Mouse (Mus musculus) midbrain, embryonic 16.5 days (tissue): ENCODE data around the gene Gtf2a1. TPM values are rescaled to one million over a fixed set of nuclear protein-coding genes. Genes with fewer than 3 reads are reported as not detected.
"Not testable (repeated sequence)": the region's sequence is repeated elsewhere in the genome, so short reads cannot be mapped to it uniquely, and the experiment has no call there.

Experiments used
- ATAC-seq: fragments of 200-750 bp; cut with Nextera tagmentation; 2 replicates; pipeline ENCODE4 v1.8.0; 2017; ENCODE audit warnings: moderate TSS enrichment
- H3K27ac ChIP-seq: fragments of 300-500 bp; sonication (generic); 2 replicates; pipeline ENCODE4 v1.5.1; 2014; ENCODE audit warnings: mild to moderate bottlenecking, low read length, mixed read lengths
- H3K27me3 ChIP-seq: fragments of 300-500 bp; sonication (generic); 2 replicates; pipeline ENCODE4 v1.6.1; 2014; ENCODE audit warnings: low read depth, low read length, mixed read lengths; ENCODE audit not compliant: control insufficient read depth, insufficient read depth
- H3K36me3 ChIP-seq: fragments of 300-500 bp; sonication (generic); 2 replicates; pipeline ENCODE4 v1.6.1; 2014; ENCODE audit warnings: mild to moderate bottlenecking, low read length, moderate library complexity, mixed read lengths; ENCODE audit not compliant: control insufficient read depth, insufficient read depth
- H3K4me1 ChIP-seq: fragments of 300-500 bp; sonication (generic); 2 replicates; pipeline ENCODE4 v1.6.1; 2014; ENCODE audit warnings: mild to moderate bottlenecking, low read length, mixed read lengths; ENCODE audit not compliant: control insufficient read depth, insufficient read depth
- H3K4me2 ChIP-seq: fragments of 300-500 bp; sonication (generic); 2 replicates; pipeline ENCODE4 v1.6.1; 2014; ENCODE audit warnings: mild to moderate bottlenecking, low read length, mixed read lengths
- H3K4me3 ChIP-seq: fragments of 300-500 bp; sonication (generic); 2 replicates; pipeline ENCODE4 v1.5.1; 2014; ENCODE audit warnings: low read depth, mild to moderate bottlenecking, low read length, moderate library complexity, mixed read lengths
- H3K9ac ChIP-seq: fragments of 300-500 bp; sonication (generic); 2 replicates; pipeline ENCODE4 v1.6.1; 2014; ENCODE audit warnings: low read depth, low read length, mixed read lengths
- H3K9me3 ChIP-seq: fragments of 300-500 bp; sonication (generic); replicated peaks from 2 replicates; pipeline ENCODE4 v1.6.1; 2014; ENCODE audit warnings: mild to moderate bottlenecking, low read length, mixed read lengths; ENCODE audit not compliant: control insufficient read depth, poor library complexity, severe bottlenecking
- WGBS: fragments of 180-500 bp; shearing (Covaris S2); extraction: QIAGEN DNeasy Blood & Tissue Kit; methylation state at CpG from one replicate; pipeline ENCODE4 v1.1.7; 2014; 5-methylcytosine and 5-hydroxymethylcytosine counted together
- polyA plus RNA-seq: library from polyadenylated mRNA; unstranded; fragments of >200 nt; fragmentation: Nextera tagmentation; extraction: Ambion mirVana; gene quantifications from 2 replicates; pipeline ENCODE4 v1.2.1, GENCODE M21; 2015

Gene Gtf2a1
- polyA plus RNA-seq, 1 experiment from 2014 or later = 68.0 TPM

DNA sequence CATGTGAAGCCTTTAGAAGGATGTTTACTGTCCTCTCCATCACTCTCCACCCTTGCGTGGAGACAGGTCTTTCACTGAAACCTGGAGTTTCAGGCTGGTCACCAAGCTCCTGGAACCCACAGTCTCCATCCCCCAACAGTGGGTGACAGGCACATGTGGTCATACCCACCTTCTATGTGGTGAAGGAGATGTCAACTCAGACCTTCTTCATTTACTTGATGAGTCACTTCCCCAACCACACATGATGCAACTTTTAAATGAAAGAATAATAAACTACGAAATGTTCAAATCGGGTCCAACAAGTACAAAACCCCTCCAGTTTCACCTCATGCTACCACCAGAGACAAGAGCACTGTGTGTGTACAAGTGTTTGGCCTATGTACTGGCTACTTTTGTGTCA lies 5.1 kb downstream of the Gtf2a1 start:
- no peak overlapping the region for H3K27ac ChIP-seq
- no peak for ATAC-seq
- peaks cover 27% of the 10 kb centered on the region for H3K4me1 ChIP-seq
- no peak overlapping the region for H3K4me3 ChIP-seq
- no peak overlapping the region for H3K4me2 ChIP-seq
- H3K27me3 ChIP-seq = no peaks in the 10 kb centered on the region
- H3K36me3 ChIP-seq = no peaks in the 10 kb centered on the region
- H3K9me3 ChIP-seq = no peaks in the 10 kb centered on the region
- WGBS = over 99% methylated on average over 3 of the region's 3 CpGs
- no peak overlapping the region for H3K9ac ChIP-seq

DNA sequence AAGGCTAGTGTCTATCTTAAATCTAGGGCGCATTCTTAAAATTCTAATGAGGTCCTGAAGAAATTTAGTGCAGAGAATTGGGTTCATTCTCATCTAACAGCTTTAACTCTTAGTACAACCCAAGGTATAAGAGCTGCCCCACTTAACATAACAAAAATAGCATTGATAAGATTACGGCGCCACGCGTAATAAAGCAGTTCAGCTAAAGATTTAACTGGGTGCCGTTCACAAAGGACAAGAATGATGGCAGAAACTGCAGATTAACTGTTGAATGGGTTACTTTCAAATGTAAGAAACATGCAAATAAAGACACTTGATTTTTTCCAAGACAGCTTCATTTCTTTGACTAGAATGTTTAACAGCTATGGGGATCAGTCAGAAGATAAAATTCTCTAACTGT lies 6.9 kb downstream of the Gtf2a1 start:
- 25% methylated on average over 6 of the region's 6 CpGs for WGBS

DNA sequence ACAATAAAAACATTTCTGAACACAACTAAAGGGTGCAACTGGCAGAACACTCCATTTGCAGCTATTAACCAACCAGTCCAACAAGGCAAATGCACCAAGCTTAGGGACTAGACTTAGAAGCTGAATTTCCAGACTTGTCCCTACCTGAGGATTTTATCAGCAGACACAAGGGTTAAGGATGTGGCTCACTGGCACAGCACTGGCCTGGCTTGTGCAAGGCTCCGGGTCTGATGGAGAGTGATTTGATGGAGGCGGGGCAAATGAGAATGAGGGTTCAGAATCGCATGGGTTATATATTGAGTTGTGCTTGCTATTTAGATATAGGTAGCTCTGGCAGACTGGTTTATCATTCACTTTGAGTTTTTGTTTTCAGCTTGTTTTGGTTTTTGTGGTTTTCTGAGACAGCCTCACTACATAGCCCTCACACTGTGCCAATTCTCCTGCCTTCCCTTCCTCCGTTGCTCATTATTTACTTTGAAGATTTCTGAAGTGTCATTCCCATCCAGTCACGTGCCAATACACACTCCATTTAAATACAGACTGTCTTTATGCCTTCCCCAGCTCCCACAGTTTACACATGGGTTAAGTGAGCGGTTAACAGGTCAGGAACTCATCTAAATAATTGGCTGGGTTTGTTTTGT lies 7.8 kb downstream of the Gtf2a1 start:
- Histone ChIP-seq H3K4me1 (peaks cover 27% of the 10 kb centered on the region), H3K27ac (no peak overlapping the region), H3K27me3 (no peaks in the 10 kb centered on the region), H3K4me2 (no peak overlapping the region), H3K4me3 (no peak overlapping the region), H3K9ac (no peak overlapping the region), H3K36me3 (no peaks in the 10 kb centered on the region), H3K9me3 (no peaks in the 10 kb centered on the region)
- ATAC-seq = 0 out of 2 replicates have a peak, but pooled peaks have one; percentile 39
- 51% methylated on average over 6 of the region's 6 CpGs for WGBS

More for the DNA sequence above, 6.9 kb downstream of the Gtf2a1 start:
- peak overlapping the region; percentile 13 for H3K4me2 ChIP-seq
- H3K9ac ChIP-seq = no peak overlapping the region
- no peak overlapping the region for H3K4me3 ChIP-seq
- ATAC-seq = no peak
- no peaks in the 10 kb centered on the region for H3K36me3 ChIP-seq
- no peaks in the 10 kb centered on the region for H3K27me3 ChIP-seq
- no peaks in the 10 kb centered on the region for H3K9me3 ChIP-seq
- no peak overlapping the region for H3K27ac ChIP-seq
- H3K4me1 ChIP-seq = peaks cover 27% of the 10 kb centered on the region

- Histone ChIP-seq H3K4me1 (peaks cover 19% of the 10 kb centered on the region), H3K27ac (no peak overlapping the region), H3K9me3 (no peaks in the 10 kb centered on the region), H3K36me3 (no peaks in the 10 kb centered on the region), H3K4me2 (no peak overlapping the region), H3K27me3 (no peaks in the 10 kb centered on the region), H3K4me3 (no peak overlapping the region), H3K9ac (no peak overlapping the region)
- 98% methylated on average over 6 of the region's 6 CpGs for WGBS
- no peak for ATAC-seq
Observed at GRCm38 (mm10) chr12:91581204-91582070, 8.8 kb downstream of the Gtf2a1 start.

DNA sequence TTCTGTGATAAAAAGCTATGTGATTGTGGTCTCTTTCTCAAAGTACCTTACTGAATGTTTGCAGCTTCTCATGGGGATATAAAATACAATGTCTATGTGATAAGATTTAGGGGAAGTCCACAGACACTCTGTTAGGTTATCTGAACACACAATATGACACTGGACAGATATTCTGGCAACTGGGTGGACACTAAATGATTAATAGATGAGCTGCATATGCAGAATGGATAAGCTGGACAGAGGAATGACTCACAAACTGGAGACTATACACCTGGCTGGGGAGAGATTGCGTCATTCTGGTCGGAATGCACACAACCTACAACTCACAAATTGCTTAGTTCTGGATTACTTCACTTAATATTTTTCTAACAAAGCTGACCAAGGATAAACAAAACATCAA lies 10.6 kb downstream of the Gtf2a1 start:
- Histone ChIP-seq H3K27me3 (no peaks in the 10 kb centered on the region), H3K27ac (no peak overlapping the region), H3K9me3 (no peaks in the 10 kb centered on the region), H3K9ac (no peak overlapping the region), H3K4me3 (no peak overlapping the region), H3K4me1 (peaks cover 19% of the 10 kb centered on the region), H3K36me3 (peaks cover 7% of the 10 kb centered on the region), H3K4me2 (no peak overlapping the region)
- 97% methylated on average over 2 of the region's 2 CpGs for WGBS
- no peak for ATAC-seq

- Histone ChIP-seq H3K27me3 (no peaks in the 10 kb centered on the region), H3K4me3 (no peak overlapping the region), H3K4me2 (no peak overlapping the region), H3K4me1 (no peaks in the 10 kb centered on the region), H3K9me3 (no peaks in the 10 kb centered on the region), H3K36me3 (peaks cover 29% of the 10 kb centered on the region), H3K9ac (no peak overlapping the region), H3K27ac (no peak overlapping the region)
- no peak for ATAC-seq
- 94% methylated on average over 2 of the region's 2 CpGs for WGBS
Observed at GRCm38 (mm10) chr12:91571708-91572107, 18.6 kb downstream of the Gtf2a1 start.

DNA sequence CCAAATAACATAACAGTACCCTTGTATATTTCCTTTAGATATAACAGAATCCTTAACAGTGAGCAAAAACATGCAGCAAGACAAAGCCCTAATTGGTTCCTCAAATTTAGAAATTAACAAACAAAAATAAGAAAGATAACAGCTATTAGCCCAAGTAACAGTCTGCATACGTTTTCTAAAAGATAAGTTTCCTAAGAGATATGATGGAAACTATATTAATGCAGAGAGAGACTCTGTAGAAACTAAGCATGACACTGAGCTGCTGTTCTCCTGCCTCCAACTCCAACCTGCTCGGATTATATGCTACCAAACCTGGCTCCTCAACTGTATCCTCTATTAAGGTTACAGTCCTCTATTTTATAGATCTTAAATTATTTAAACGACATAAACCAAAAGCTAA lies 21.0 kb downstream of the Gtf2a1 start:
- Histone ChIP-seq H3K9me3 (no peaks in the 10 kb centered on the region), H3K36me3 (peaks cover 26% of the 10 kb centered on the region), H3K9ac (no peak overlapping the region), H3K27me3 (no peaks in the 10 kb centered on the region), H3K4me3 (no peak overlapping the region), H3K27ac (no peak overlapping the region), H3K4me2 (no peak overlapping the region), H3K4me1 (no peaks in the 10 kb centered on the region)
- ATAC-seq = no peak
- 92% methylated on average over 3 of the region's 3 CpGs for WGBS

DNA sequence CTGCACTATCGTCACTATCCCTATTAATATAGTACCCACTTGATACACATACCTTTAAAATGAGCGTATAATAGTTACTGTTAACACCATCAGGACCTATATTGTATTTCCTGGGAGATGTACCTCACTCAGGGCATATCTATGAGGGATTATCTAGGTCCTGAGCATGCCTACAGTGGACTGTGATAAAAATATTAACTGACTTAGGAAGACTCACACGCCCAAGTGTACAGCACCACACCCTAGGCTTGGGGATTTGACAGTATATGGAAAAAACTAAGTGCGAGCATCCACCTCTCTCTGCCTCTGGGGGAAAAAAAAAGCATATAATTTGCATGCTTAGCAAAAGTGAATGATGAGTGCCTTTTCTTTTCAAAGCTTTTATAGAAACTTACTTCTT lies 23.1 kb downstream of the Gtf2a1 start:
- no peak overlapping the region for H3K4me2 ChIP-seq
- no peaks in the 10 kb centered on the region for H3K9me3 ChIP-seq
- WGBS = 96% methylated on average over 4 of the region's 4 CpGs
- peaks cover 23% of the 10 kb centered on the region for H3K36me3 ChIP-seq
- H3K4me1 ChIP-seq = no peaks in the 10 kb centered on the region
- no peak for ATAC-seq
- no peak overlapping the region for H3K4me3 ChIP-seq
- no peaks in the 10 kb centered on the region for H3K27me3 ChIP-seq
- H3K27ac ChIP-seq = no peak overlapping the region
- H3K9ac ChIP-seq = no peak overlapping the region

GRCm38 (mm10) chr12:91558152-91558551 lies 32.1 kb downstream of the Gtf2a1 start:
- not testable (repeated sequence) for H3K9ac ChIP-seq, H3K4me3 ChIP-seq, H3K4me1 ChIP-seq, H3K27me3 ChIP-seq, H3K36me3 ChIP-seq, ATAC-seq, H3K9me3 ChIP-seq, H3K27ac ChIP-seq, H3K4me2 ChIP-seq
- 59% methylated on average over 4 of the region's 4 CpGs for WGBS
